Mouse (Mus musculus): Measurements from ENCODE around the gene Slc17a9. TPM values are rescaled to one million over a fixed set of nuclear protein-coding genes. Genes with fewer than 3 reads are reported as not detected.
A peak's percentile ranks its signal among the peaks of the same experiment; 100 is the strongest.
"Not testable (repeated sequence)": the region's sequence is repeated elsewhere in the genome, so short reads cannot be mapped to it uniquely, and the experiment has no call there.

Slc17a9 gene
- total and polyA plus RNA-seq, 2 experiments from 2014 or later = 0.29 to 0.68 TPM

DNA sequence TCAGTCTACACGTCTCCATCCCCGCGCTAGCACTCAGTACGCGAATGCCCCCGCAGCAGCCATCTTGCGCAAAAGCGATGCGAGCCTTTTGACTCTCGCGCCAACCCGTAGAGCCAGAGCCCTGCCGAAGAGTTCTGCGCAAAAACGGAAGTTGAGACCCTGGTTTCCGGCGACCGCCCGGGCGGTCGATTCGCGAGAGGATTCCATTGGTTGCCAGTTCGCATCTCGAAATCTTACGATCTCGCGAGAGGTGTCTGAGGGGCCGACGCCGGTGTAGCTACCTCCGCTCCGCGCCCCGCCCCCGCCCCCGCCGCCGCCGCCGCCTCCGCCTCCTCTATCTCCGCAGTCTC lies 15.2 kb upstream of the Slc17a9 start, which contains the start of the genes Dido1 and Gid8:
Dido1 (minus strand) TSS at position 77 of the 350 bp plus-strand sequence.
Gid8 (plus strand) TSS at position 195 of the 350 bp plus-strand sequence.
- no peak for TF ChIP-seq CTCF (IDR thresholded peaks at IDR 0.05; ENCODE audit: low read depth)

DNA sequence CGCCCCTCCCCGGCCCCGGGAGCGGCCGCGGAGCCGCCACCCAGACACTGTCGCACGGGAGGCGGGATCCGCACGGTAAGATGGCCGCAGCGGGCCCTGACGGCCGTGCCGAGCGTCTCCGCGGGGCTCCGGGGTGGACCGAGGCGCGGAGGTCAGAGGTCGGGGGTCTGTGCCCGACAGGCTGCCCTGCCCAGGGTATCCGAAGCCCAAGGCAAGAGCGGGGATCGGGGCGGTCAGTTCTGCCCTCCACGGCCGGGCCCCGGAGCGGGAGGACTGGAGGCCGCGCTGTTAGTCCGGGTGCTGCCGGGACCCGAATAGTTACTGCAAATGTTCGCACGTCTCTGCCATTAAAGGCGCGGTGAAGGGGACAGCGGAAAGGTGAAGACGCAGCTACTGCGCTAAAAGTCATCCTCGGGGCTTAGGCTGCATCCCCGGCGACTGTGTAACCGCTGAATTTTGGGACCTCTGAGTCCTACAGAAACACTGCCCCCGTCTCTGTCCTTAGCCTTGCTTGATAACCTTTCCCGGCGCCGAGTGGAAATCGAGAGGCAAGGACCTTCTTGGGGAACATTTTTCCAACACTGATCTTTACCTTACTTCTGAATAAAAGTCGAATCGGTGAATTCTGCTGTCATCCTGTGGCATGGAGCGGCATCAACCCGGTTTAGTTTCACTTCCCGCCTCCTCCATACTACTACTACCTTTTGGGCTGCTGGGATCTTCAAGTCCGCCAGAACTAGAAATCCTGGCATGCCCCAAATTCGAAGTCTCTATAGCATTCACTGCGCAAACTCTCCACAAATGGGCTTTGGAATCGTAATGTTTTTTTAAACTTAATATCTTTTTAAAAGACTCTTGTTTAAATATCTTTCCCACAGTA lies 14.5 kb upstream of the Slc17a9 start:
- 4% methylated on average over 64 of the region's 64 CpGs for WGBS
- H3K9ac ChIP-seq (replicated peaks; ENCODE audit: low read length) = peak overlapping the region; percentile 98

More for the DNA sequence above, 15.2 kb upstream of the Slc17a9 start, which contains the start of the genes Dido1 and Gid8:
- peak within 1 kb of the TSS; percentile 88 for H3K27ac ChIP-seq
- peaks cover 5% of the 10 kb centered on the region; the same call in 1 of the 2 replicates for H3K36me3 ChIP-seq (ENCODE audit: insufficient read depth, low read length)
- H3K4me2 ChIP-seq (ENCODE audit: low read depth, low read length) = peak within 1 kb of the TSS; percentile 86
- WGBS = 0% methylated on average over 43 of the region's 43 CpGs
- ATAC-seq = peak; percentile 96
- H3K4me3 ChIP-seq (ENCODE audit: low read length) = peak within 1 kb of the TSS; percentile 94
- peak within 1 kb of the TSS; percentile 98 for H3K9ac ChIP-seq (replicated peaks; ENCODE audit: low read length)
- H3K9me3 ChIP-seq (ENCODE audit: low read length) = no peaks in the 10 kb centered on the region
- peaks cover 18% of the 10 kb centered on the region for H3K4me1 ChIP-seq (ENCODE audit: insufficient read depth, low read length)
- DNase-seq (ENCODE audit: low spot score) = peak; percentile 99
- H3K27me3 ChIP-seq (ENCODE audit: insufficient read depth, low read length) = no peaks in the 10 kb centered on the region

GRCm38 (mm10) chr2:180711527-180711926 lies 13.5 kb upstream of the Slc17a9 start:
- no peak for TF ChIP-seq CTCF (IDR thresholded peaks at IDR 0.05; ENCODE audit: low read depth)
- WGBS = 66% methylated on average over 4 of the region's 4 CpGs
- no peaks in the 10 kb centered on the region for H3K9me3 ChIP-seq (ENCODE audit: low read length)

More for the DNA sequence above, 14.5 kb upstream of the Slc17a9 start:
- peak overlapping the region; percentile 94 for H3K4me3 ChIP-seq (ENCODE audit: low read length)
- H3K4me1 ChIP-seq (ENCODE audit: insufficient read depth, low read length) = peaks cover 18% of the 10 kb centered on the region
- peak overlapping the region; percentile 88 for H3K27ac ChIP-seq
- peak overlapping the region; percentile 82 for H3K4me2 ChIP-seq (ENCODE audit: low read depth, low read length)
- ATAC-seq (peak; percentile 73), DNase-seq (ENCODE audit: low spot score) (no peak)
- H3K36me3 ChIP-seq (ENCODE audit: insufficient read depth, low read length) = peaks cover 5% of the 10 kb centered on the region; the same call in 1 of the 2 replicates
- no peaks in the 10 kb centered on the region for H3K9me3 ChIP-seq (ENCODE audit: low read length)
- no peak for TF ChIP-seq CTCF (IDR thresholded peaks at IDR 0.05; ENCODE audit: low read depth)
- H3K27me3 ChIP-seq (ENCODE audit: insufficient read depth, low read length) = no peaks in the 10 kb centered on the region

GRCm38 (mm10) chr2:180712037-180712689 lies 12.9 kb upstream of the Slc17a9 start:
- Histone ChIP-seq H3K27ac (no peak overlapping the region), H3K9ac (replicated peaks; ENCODE audit: low read length) (no peak overlapping the region), H3K4me2 (ENCODE audit: low read depth, low read length) (no peak overlapping the region), H3K4me1 (ENCODE audit: insufficient read depth, low read length) (peaks cover 18% of the 10 kb centered on the region), H3K27me3 (ENCODE audit: insufficient read depth, low read length) (no peaks in the 10 kb centered on the region), H3K9me3 (ENCODE audit: low read length) (no peaks in the 10 kb centered on the region), H3K4me3 (ENCODE audit: low read length) (no peak overlapping the region), H3K36me3 (ENCODE audit: insufficient read depth, low read length) (peaks cover 16% of the 10 kb centered on the region; the same call in 1 of the 2 replicates)
- DNase-seq (ENCODE audit: low spot score) = no peak
- ATAC-seq = no peak
- 94% methylated on average over 5 of the region's 5 CpGs for WGBS
- no peak for TF ChIP-seq CTCF (IDR thresholded peaks at IDR 0.05; ENCODE audit: low read depth)

More at GRCm38 (mm10) chr2:180711527-180711926, 13.5 kb upstream of the Slc17a9 start:
- H3K27ac ChIP-seq = no peak overlapping the region
- H3K9ac ChIP-seq (replicated peaks; ENCODE audit: low read length) = peak overlapping the region; percentile 98; the same call in 1 of the 2 replicates
- no peak for ATAC-seq
- peak overlapping the region; percentile 82 for H3K4me2 ChIP-seq (ENCODE audit: low read depth, low read length)
- H3K27me3 ChIP-seq (ENCODE audit: insufficient read depth, low read length) = no peaks in the 10 kb centered on the region
- 0 out of 2 replicates have a peak overlapping the region, but pooled peaks have one; percentile 94 for H3K4me3 ChIP-seq (ENCODE audit: low read length)
- H3K36me3 ChIP-seq (ENCODE audit: insufficient read depth, low read length) = peaks cover 9% of the 10 kb centered on the region; the same call in 1 of the 2 replicates
- H3K4me1 ChIP-seq (ENCODE audit: insufficient read depth, low read length) = peaks cover 18% of the 10 kb centered on the region
- no peak for DNase-seq (ENCODE audit: low spot score)

GRCm38 (mm10) chr2:180722748-180723147 lies 2.3 kb upstream of the Slc17a9 start:
- not testable (repeated sequence) for H3K4me3 ChIP-seq (ENCODE audit: low read length); H3K27ac ChIP-seq; DNase-seq (ENCODE audit: low spot score); H3K4me1 ChIP-seq (ENCODE audit: insufficient read depth, low read length); H3K4me2 ChIP-seq (ENCODE audit: low read depth, low read length); H3K9ac ChIP-seq (replicated peaks; ENCODE audit: low read length); H3K27me3 ChIP-seq (ENCODE audit: insufficient read depth, low read length); ATAC-seq; H3K9me3 ChIP-seq (ENCODE audit: low read length)
- H3K36me3 ChIP-seq (ENCODE audit: insufficient read depth, low read length) = peaks cover 58% of the 10 kb centered on the region
- WGBS = 94% methylated on average over 5 of the region's 5 CpGs

DNA sequence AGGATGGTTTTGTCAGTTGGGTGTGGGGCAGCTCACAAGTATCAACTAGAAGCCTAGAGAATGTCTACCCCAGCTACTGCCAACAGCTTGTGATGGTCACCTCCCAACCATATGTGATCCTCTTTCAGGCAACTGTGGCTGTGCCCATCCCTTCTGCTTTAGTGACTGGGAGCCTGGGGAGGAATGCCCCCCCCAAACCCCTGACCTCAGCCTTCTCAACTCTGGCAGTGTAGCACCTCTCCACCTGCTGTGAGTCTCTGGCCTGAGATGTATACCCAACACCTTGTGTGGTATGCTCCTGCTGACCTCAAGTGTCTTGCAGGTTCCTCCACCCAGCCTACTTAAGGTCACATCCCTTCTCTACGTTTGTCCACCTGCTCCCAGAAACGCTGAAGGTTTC lies 1.2 kb upstream of the Slc17a9 start:
- no peak overlapping the region for H3K27ac ChIP-seq
- no peaks in the 10 kb centered on the region for H3K4me1 ChIP-seq (ENCODE audit: insufficient read depth, low read length)
- no peak for TF ChIP-seq CTCF (IDR thresholded peaks at IDR 0.05; ENCODE audit: low read depth)
- 57% methylated on average over 2 of the region's 2 CpGs for WGBS
- no peak overlapping the region for H3K4me2 ChIP-seq (ENCODE audit: low read depth, low read length)
- no peaks in the 10 kb centered on the region for H3K27me3 ChIP-seq (ENCODE audit: insufficient read depth, low read length)
- no peak for DNase-seq (ENCODE audit: low spot score)
- ATAC-seq = no peak
- no peak overlapping the region for H3K9ac ChIP-seq (replicated peaks; ENCODE audit: low read length)
- peaks cover 49% of the 10 kb centered on the region for H3K36me3 ChIP-seq (ENCODE audit: insufficient read depth, low read length)
- H3K4me3 ChIP-seq (ENCODE audit: low read length) = no peak overlapping the region
- no peaks in the 10 kb centered on the region for H3K9me3 ChIP-seq (ENCODE audit: low read length)
